Mouse (Mus musculus) heart, adult 2 months (tissue): Measurements from ENCODE around the gene Cdh4. TPM values are rescaled to one million over a fixed set of nuclear protein-coding genes. Genes with fewer than 3 reads are reported as not detected.

ENCODE experiments used
- DNase-seq, 2 experiments: peaks; one replicate each; pipeline ENCODE4 v3.0.0; 2021
- H3K27ac ChIP-seq: fragments of 200-600 bp; 2 replicates; pipeline ENCODE4 v1.8.1; 2022
- H3K27me3 ChIP-seq: fragments of 200-500 bp; 2 replicates; pipeline ENCODE4 v1.6.1; 2012; ENCODE audit warnings: mild to moderate bottlenecking, low read length, inconsistent platforms, mixed read lengths; ENCODE audit not compliant: control insufficient read depth, insufficient read depth
- H3K36me3 ChIP-seq: fragments of 200-500 bp; 2 replicates; pipeline ENCODE4 v1.6.1; 2012; ENCODE audit warnings: low read length, inconsistent platforms; ENCODE audit not compliant: control insufficient read depth, insufficient read depth
- H3K4me1 ChIP-seq: fragments of 200-500 bp; 2 replicates; pipeline ENCODE4 v1.6.1; 2011; ENCODE audit warnings: low read length; ENCODE audit not compliant: control insufficient read depth, insufficient read depth
- H3K4me3 ChIP-seq: fragments of 200-600 bp; 2 replicates; pipeline ENCODE4 v1.8.1; 2022
- H3K79me2 ChIP-seq: fragments of 200-500 bp; replicated peaks from 2 replicates; pipeline ENCODE4 v1.6.1; 2012; ENCODE audit warnings: mild to moderate bottlenecking, inconsistent platforms, low read length, moderate library complexity, mixed read lengths; ENCODE audit not compliant: control insufficient read depth, insufficient read depth
- H3K9ac ChIP-seq: fragments of 200-500 bp; 2 replicates; pipeline ENCODE4 v1.6.1; 2012; ENCODE audit warnings: low read depth, mild to moderate bottlenecking, control low read depth, inconsistent platforms, low read length, mixed read lengths
- CTCF ChIP-seq: fragments of 200-600 bp; IDR thresholded peaks from 2 replicates; pipeline ENCODE4 v1.8.1; 2022; ENCODE audit warnings: antibody characterized with exemption, mild to moderate bottlenecking, moderate library complexity
- EP300 ChIP-seq: fragments of 200-500 bp; IDR thresholded peaks from 2 replicates; pipeline ENCODE4 v1.6.1; 2011; ENCODE audit warnings: low read depth, low read length, control low read depth; ENCODE audit not compliant: insufficient read depth
- POLR2A ChIP-seq: fragments of 200-500 bp; IDR thresholded peaks from 2 replicates; pipeline ENCODE4 v1.6.1; 2011; ENCODE audit warnings: mild to moderate bottlenecking, low read depth, low read length, control low read depth; ENCODE audit not compliant: insufficient read depth
- WGBS: fragments of 180-500 bp; shearing (Covaris S2); methylation state at CpG from one replicate; pipeline ENCODE4 v1.1.7; 2018; 5-methylcytosine and 5-hydroxymethylcytosine counted together
- intact Hi-C: fragments of 180-260 bp; cut with DNase I; formaldehyde crosslinking; loops from one replicate; pipeline ENCODE4 v1.15.1; 2025
- polyA plus RNA-seq: library from polyadenylated mRNA; depleted of rRNA; stranded (reverse); fragments of >200 nt; gene quantifications from 2 replicates; pipeline ENCODE4 v1.2.3, GENCODE M21; 2012
- total RNA-seq, 2 experiments: library from RNA; stranded (reverse); gene quantifications; 2 replicates each; pipeline ENCODE4 v1.2.3; 2021

Cdh4 gene
- total and polyA plus RNA-seq, 3 experiments, result 0.90 to 1.2 (median 0.93) TPM

DNA sequence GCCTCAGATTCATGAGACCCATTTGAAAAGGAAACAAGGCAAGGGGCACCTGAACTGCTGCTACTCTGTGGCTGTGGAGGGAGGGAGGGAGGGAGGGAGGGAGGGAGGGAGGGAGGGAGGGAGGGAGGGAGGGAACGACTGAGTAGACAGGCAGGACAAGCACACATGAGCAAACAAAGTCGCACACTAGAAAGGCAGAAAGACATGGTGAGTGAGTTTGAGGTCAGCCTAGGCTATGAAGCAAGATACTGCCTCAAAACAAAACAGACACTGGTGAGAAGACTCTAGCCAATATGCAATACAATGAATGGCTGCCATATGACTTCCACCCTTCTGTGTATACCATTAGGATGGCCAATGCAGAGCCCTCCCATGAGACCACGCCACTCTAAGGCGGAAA is 502.8 kb downstream of the Cdh4 start:
- Histone ChIP-seq H3K36me3 (no peaks in the 10 kb centered on the region), H3K4me1 (peaks cover 34% of the 10 kb centered on the region), H3K27me3 (no peaks in the 10 kb centered on the region), H3K79me2 (peaks cover 11% of the 10 kb centered on the region; the same call in 1 of the 2 replicates), H3K27ac (no peak overlapping the region), H3K4me3 (no peak overlapping the region), H3K9ac (no peak overlapping the region)
- DNase-seq, result no peak
- TF ChIP-seq POLR2A (no peak), EP300 (no peak), CTCF (no peak)
- intact Hi-C loops, result no loop called here
- WGBS, result 56% methylated on average over 4 of the region's 4 CpGs

DNA sequence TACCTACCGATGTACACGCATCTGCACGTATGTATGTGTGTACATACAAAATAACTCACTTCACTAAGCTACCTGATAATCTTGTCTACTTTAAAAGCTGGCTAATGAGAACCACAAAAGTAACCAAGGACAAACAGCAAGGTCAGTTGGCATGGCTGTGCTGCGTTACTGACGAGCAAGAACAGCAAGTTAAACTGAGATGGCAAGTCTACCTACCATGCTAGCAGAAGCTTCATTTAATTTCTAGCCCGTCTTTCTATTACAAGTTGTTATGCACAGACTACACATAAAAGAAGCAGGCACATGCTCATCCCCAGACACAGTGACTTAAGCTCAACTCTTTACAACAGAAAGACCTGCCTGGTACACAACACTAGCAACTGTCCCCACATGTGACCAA is 504.3 kb downstream of the Cdh4 start:
- intact Hi-C loops, result no loop called here
- Histone ChIP-seq H3K27ac (no peak overlapping the region), H3K4me1 (peaks cover 32% of the 10 kb centered on the region)

DNA sequence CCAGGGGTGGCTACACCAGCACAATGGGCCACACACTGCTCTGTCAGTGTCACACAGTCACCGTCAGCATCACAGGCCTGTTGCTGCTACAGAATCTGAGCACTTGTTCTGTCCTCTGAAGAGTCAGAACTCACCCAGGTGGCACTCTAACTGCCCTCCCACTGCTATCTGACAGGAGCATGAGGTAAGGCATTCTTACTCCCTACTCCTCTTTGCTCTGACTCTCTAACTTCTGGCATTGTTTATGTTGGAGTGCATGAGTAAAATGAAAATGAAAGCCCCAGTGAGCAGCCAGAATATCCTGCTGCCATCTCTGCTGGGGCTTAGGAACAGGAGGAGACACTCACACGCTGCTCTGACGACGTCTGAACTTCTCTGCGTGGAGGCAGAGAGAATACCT is 505.4 kb downstream of the Cdh4 start:
- Histone ChIP-seq H3K27ac (no peak overlapping the region), H3K9ac (no peak overlapping the region)
- intact Hi-C loops, result no loop called here

More for the DNA sequence above, 504.3 kb downstream of the Cdh4 start:
- no peak overlapping the region for H3K4me3 ChIP-seq
- no peak overlapping the region for H3K9ac ChIP-seq
- no peak for DNase-seq
- H3K36me3 ChIP-seq, result no peaks in the 10 kb centered on the region
- no peak for TF ChIP-seq POLR2A
- TF ChIP-seq EP300, result no peak
- TF ChIP-seq CTCF, result no peak
- H3K27me3 ChIP-seq, result no peaks in the 10 kb centered on the region
- WGBS, result 72% methylated on average over 6 of the region's 6 CpGs
- H3K79me2 ChIP-seq, result peaks cover 12% of the 10 kb centered on the region

DNA sequence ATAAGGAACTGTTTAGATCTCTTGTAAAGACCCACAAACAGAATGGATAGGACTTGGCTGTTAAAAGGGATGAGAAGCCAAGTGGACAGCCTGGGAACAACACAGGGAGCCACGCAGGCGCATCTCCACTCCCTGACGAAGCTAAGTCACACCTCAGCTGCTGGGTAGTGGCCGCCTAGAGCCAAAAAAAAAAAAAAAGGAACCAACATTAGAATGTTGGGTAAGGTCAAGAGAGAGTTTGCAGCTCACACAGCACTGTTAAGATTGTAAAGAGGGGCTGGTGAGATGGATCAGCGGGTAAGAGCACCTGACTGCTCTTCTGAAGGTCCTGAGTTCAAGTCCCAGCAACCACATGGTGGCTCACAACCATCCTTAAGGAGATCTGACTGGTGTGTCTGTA is 506.6 kb downstream of the Cdh4 start:
- no peaks in the 10 kb centered on the region for H3K27me3 ChIP-seq
- intact Hi-C loops, result no loop called here
- H3K36me3 ChIP-seq, result no peaks in the 10 kb centered on the region
- H3K27ac ChIP-seq, result no peak overlapping the region
- H3K4me3 ChIP-seq, result no peak overlapping the region
- no peak for DNase-seq
- no peak for TF ChIP-seq EP300
- TF ChIP-seq POLR2A, result no peak
- 87% methylated on average over 5 of the region's 5 CpGs for WGBS
- H3K9ac ChIP-seq, result no peak overlapping the region
- H3K79me2 ChIP-seq, result peaks cover 12% of the 10 kb centered on the region
- H3K4me1 ChIP-seq, result peaks cover 33% of the 10 kb centered on the region

More for the DNA sequence above, 505.4 kb downstream of the Cdh4 start:
- 40% methylated on average over 5 of the region's 5 CpGs for WGBS
- H3K79me2 ChIP-seq, result peaks cover 13% of the 10 kb centered on the region
- no peaks in the 10 kb centered on the region for H3K36me3 ChIP-seq
- TF ChIP-seq POLR2A (no peak), EP300 (no peak), CTCF (no peak)
- no peak for DNase-seq
- peaks cover 33% of the 10 kb centered on the region for H3K4me1 ChIP-seq
- no peak overlapping the region for H3K4me3 ChIP-seq
- H3K27me3 ChIP-seq, result no peaks in the 10 kb centered on the region
